Mouse (Mus musculus): ENCODE data around the gene Anapc4. TPM values are rescaled to one million over a fixed set of nuclear protein-coding genes. Genes with fewer than 3 reads are reported as not detected.

Anapc4 gene
- polyA plus RNA-seq, 1 experiment = 4.6 TPM

DNA sequence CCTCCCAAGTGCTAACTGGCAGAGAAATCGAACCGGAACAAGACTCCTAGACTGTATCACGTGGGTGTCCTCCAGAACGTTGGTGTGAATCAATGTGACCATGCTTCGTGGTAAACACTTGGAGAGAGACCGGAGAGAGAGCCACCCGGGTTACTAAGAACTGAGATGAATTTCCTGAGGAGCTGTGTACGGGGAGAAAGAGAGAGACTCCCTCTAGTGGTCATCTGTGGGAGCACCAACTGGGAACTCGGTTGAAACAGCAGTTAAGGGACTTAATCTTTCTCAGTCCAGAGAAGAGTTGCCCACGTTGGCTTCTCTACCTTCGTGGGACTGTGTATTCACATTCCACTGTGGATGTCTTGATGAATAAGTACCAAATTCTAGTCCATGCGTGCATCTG is 53.3 kb downstream of the Anapc4 start:
- Histone ChIP-seq H3K27me3 (ENCODE audit: control insufficient read depth, insufficient read depth, low read length) (no peaks in the 10 kb centered on the region), H3K36me3 (ENCODE audit: control insufficient read depth, insufficient read depth, low read length) (no peaks in the 10 kb centered on the region), H3K4me1 (ENCODE audit: control insufficient read depth, insufficient read depth, insufficient read length, low read length) (no peaks in the 10 kb centered on the region), H3K27ac (ENCODE audit: insufficient read depth, low read depth, low read length) (no peak overlapping the region), H3K4me3 (ENCODE audit: low read depth, low read length) (no peak overlapping the region)
- WGBS = 36% methylated on average over 12 of the region's 12 CpGs
- TF ChIP-seq POLR2A (IDR thresholded peaks at IDR 0.05; ENCODE audit: low read depth, low read length) (no peak), CTCF (IDR thresholded peaks at IDR 0.05; ENCODE audit: extremely low read depth, insufficient read length, insufficient replicate concordance, low read depth, low read length) (peak; percentile 54; the same call in 1 of the 2 replicates)

DNA sequence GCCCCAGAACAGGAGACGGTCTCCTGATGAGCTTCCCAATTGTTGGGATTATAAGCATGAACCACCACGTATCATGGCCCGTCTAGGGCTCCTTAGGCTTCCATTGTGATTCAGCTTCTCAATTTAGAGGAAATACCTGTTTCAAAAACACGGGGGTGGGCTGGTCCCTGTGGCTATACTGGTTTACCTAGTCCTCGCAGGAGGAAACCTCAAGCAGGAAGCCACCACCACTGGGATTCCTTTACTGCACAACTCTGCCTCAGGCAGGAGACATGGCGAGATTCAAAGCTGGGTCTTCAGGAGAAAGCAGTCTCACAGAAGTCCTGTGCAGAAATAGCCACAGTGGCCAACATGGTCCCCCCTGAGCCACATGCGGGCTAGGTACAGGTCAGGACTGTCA is 56.1 kb downstream of the Anapc4 start:
- WGBS = 76% methylated on average over 7 of the region's 7 CpGs
- no peak overlapping the region for H3K4me3 ChIP-seq (ENCODE audit: low read depth, low read length)
- no peaks in the 10 kb centered on the region for H3K27me3 ChIP-seq (ENCODE audit: control insufficient read depth, insufficient read depth, low read length)
- TF ChIP-seq CTCF (IDR thresholded peaks at IDR 0.05; ENCODE audit: extremely low read depth, insufficient read length, insufficient replicate concordance, low read depth, low read length) (no peak), POLR2A (IDR thresholded peaks at IDR 0.05; ENCODE audit: low read depth, low read length) (no peak)
- H3K4me1 ChIP-seq (ENCODE audit: control insufficient read depth, insufficient read depth, insufficient read length, low read length) = no peaks in the 10 kb centered on the region
- H3K27ac ChIP-seq (ENCODE audit: insufficient read depth, low read depth, low read length) = no peak overlapping the region
- no peaks in the 10 kb centered on the region for H3K36me3 ChIP-seq (ENCODE audit: control insufficient read depth, insufficient read depth, low read length)

DNA sequence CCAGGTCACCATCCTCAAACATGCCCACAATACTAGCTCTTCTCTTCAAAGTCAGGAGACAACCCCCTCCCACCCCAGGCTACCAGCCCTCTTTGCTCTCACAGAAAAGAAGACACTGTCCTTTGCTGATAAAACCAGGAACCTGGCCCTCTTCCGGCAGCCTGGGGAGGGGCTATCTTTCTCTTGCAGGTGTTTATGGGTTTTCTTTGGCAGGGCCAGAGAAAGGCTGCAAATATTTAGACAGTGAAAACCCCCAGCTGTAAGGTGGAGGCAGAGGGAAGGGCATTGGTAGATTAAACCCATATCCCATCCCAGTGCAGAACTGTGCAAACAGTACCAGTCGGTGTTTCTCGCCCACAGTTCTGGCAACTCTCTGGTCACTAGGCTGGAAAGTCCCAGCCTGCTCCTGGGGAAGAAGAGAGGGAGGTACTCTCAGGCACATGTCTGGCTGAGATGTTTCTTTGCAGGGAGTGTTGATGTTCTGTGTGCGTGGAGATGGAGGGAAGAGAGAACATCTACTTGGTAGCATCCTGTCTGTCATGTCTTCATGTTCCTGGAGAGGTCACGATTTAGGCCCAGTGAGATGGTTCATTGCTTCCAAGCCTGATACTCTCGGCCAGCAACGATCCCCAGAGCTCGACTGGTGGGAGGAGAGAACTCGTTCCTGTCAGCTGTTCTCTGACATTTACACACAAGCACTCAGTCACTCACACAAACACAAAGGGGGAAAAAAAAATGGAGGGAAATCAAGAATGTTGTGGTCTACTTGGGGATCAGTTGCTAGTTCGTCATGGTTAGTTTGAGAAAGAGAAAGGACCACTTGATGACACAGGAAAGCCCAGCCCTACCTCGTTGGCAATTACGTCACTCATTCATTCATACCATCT is 58.4 kb downstream of the Anapc4 start:
- no peak for TF ChIP-seq POLR2A (IDR thresholded peaks at IDR 0.05; ENCODE audit: low read depth, low read length)
- no peak for TF ChIP-seq CTCF (IDR thresholded peaks at IDR 0.05; ENCODE audit: extremely low read depth, insufficient read length, insufficient replicate concordance, low read depth, low read length)
- no peaks in the 10 kb centered on the region for H3K36me3 ChIP-seq (ENCODE audit: control insufficient read depth, insufficient read depth, low read length)
- no peaks in the 10 kb centered on the region for H3K27me3 ChIP-seq (ENCODE audit: control insufficient read depth, insufficient read depth, low read length)
- H3K4me1 ChIP-seq (ENCODE audit: control insufficient read depth, insufficient read depth, insufficient read length, low read length) = no peaks in the 10 kb centered on the region
- 53% methylated on average over 12 of the region's 12 CpGs for WGBS
- H3K4me3 ChIP-seq (ENCODE audit: low read depth, low read length) = no peak overlapping the region
- no peak overlapping the region for H3K27ac ChIP-seq (ENCODE audit: insufficient read depth, low read depth, low read length)

DNA sequence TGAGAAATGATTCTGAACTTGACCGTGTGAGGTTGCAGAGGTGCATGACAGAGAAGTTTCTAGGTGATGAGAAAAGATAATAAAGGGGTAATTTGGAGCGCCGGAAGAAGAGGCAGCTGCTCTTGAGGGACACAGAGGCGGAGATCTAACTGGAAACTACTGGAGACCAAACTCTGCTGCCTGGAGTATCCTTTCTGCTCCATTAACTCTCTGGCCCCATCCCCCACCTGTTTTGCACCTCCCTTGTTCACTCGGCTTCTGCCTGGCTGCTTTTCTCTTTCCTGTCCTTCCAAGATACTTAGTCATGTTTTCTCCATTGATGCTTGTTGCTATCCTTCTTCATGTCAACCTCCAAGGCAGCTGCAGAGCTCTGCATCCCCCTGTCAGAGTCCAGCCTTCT is 60.1 kb downstream of the Anapc4 start:
- 89% methylated on average over 5 of the region's 5 CpGs for WGBS
- TF ChIP-seq CTCF (IDR thresholded peaks at IDR 0.05; ENCODE audit: extremely low read depth, insufficient read length, insufficient replicate concordance, low read depth, low read length) (no peak), POLR2A (IDR thresholded peaks at IDR 0.05; ENCODE audit: low read depth, low read length) (no peak)
- H3K27me3 ChIP-seq (ENCODE audit: control insufficient read depth, insufficient read depth, low read length) = no peaks in the 10 kb centered on the region
- no peaks in the 10 kb centered on the region for H3K36me3 ChIP-seq (ENCODE audit: control insufficient read depth, insufficient read depth, low read length)
- H3K27ac ChIP-seq (ENCODE audit: insufficient read depth, low read depth, low read length) = no peak overlapping the region
- H3K4me1 ChIP-seq (ENCODE audit: control insufficient read depth, insufficient read depth, insufficient read length, low read length) = no peaks in the 10 kb centered on the region
- H3K4me3 ChIP-seq (ENCODE audit: low read depth, low read length) = no peak overlapping the region

DNA sequence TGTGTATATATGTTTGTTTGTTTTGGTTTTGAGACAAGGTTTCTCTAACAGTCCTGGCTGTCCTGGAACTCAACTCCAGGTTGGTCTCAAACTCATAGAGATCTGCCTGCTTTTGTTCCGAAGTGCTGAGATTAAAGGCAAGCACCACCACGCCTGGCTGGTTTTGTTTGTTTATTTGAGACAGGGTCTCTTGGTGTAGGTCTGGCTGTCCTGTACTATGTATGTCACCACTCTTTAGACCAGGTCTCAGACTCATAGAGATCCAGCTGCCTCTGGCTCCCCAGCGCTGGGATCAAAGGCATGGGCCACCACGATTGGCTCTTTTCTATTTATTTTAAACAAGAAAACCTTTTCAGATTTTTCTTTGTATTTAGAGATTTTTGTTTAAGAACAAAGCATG is 70.4 kb downstream of the Anapc4 start:
- 53% methylated on average over 4 of the region's 4 CpGs for WGBS
- Histone ChIP-seq H3K36me3 (ENCODE audit: control insufficient read depth, insufficient read depth, low read length) (no peaks in the 10 kb centered on the region), H3K27ac (ENCODE audit: insufficient read depth, low read depth, low read length) (no peak overlapping the region), H3K4me1 (ENCODE audit: control insufficient read depth, insufficient read depth, insufficient read length, low read length) (no peaks in the 10 kb centered on the region), H3K27me3 (ENCODE audit: control insufficient read depth, insufficient read depth, low read length) (no peaks in the 10 kb centered on the region), H3K4me3 (ENCODE audit: low read depth, low read length) (no peak overlapping the region)
- no peak for TF ChIP-seq POLR2A (IDR thresholded peaks at IDR 0.05; ENCODE audit: low read depth, low read length)
- TF ChIP-seq CTCF (IDR thresholded peaks at IDR 0.05; ENCODE audit: extremely low read depth, insufficient read length, insufficient replicate concordance, low read depth, low read length) = no peak

DNA sequence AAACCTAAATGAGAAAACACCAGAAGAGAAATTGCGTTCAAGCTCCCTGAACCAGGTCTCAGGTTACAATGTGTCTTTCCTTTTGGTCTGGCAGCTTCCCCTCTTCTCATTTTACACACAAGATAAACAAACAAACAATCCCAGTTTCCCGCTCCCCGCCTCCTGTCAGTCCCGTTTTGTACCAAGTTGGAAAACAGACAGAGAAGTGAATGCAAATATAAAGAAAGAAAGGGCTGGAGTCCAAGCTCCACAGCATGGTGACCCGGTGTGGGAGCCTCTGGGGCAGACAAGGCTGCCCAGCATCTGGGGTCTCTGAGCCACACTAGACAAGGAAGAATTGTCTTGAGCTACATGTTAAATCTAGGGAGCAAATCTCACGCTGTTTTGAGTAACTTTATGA is 70.9 kb downstream of the Anapc4 start:
- 45% methylated on average over 6 of the region's 6 CpGs for WGBS
- Histone ChIP-seq H3K4me1 (ENCODE audit: control insufficient read depth, insufficient read depth, insufficient read length, low read length) (no peaks in the 10 kb centered on the region), H3K36me3 (ENCODE audit: control insufficient read depth, insufficient read depth, low read length) (no peaks in the 10 kb centered on the region), H3K27me3 (ENCODE audit: control insufficient read depth, insufficient read depth, low read length) (no peaks in the 10 kb centered on the region), H3K4me3 (ENCODE audit: low read depth, low read length) (no peak overlapping the region), H3K27ac (ENCODE audit: insufficient read depth, low read depth, low read length) (no peak overlapping the region)
- no peak for TF ChIP-seq POLR2A (IDR thresholded peaks at IDR 0.05; ENCODE audit: low read depth, low read length)
- no peak for TF ChIP-seq CTCF (IDR thresholded peaks at IDR 0.05; ENCODE audit: extremely low read depth, insufficient read length, insufficient replicate concordance, low read depth, low read length)

DNA sequence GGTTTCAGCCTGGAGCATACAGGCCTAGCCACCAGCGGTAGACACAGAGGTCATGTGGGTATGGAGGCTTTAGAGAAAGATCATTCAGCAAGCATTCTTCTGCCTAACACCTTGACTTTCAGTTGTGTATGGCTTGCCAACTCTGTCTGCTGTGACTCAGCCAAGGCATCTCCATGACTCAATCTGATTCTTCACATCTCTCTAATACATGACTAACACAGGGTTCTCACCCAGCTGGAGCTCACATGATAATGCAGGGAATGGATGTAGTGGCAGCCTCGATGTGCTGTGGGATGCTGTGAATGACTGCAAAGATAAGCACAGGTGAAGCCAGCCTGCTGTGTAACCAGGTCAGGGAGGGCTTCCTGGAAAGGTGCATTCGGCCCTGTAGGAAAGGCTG is 74.4 kb downstream of the Anapc4 start:
- Histone ChIP-seq H3K27me3 (ENCODE audit: control insufficient read depth, insufficient read depth, low read length) (no peaks in the 10 kb centered on the region), H3K4me1 (ENCODE audit: control insufficient read depth, insufficient read depth, insufficient read length, low read length) (peaks cover 3% of the 10 kb centered on the region; the same call in 1 of the 2 replicates), H3K36me3 (ENCODE audit: control insufficient read depth, insufficient read depth, low read length) (no peaks in the 10 kb centered on the region), H3K27ac (ENCODE audit: insufficient read depth, low read depth, low read length) (no peak overlapping the region), H3K4me3 (ENCODE audit: low read depth, low read length) (no peak overlapping the region)
- WGBS = 74% methylated on average over 3 of the region's 3 CpGs
- TF ChIP-seq POLR2A (IDR thresholded peaks at IDR 0.05; ENCODE audit: low read depth, low read length) (no peak), CTCF (IDR thresholded peaks at IDR 0.05; ENCODE audit: extremely low read depth, insufficient read length, insufficient replicate concordance, low read depth, low read length) (no peak)
